Mouse (Mus musculus) urinary bladder, adult 2 months (tissue): ENCODE data around the gene Maff. TPM values are rescaled to one million over a fixed set of nuclear protein-coding genes. Genes with fewer than 3 reads are reported as not detected.

Experiments used
- DNase-seq: peaks from one replicate; pipeline ENCODE4 v3.0.0; 2022; ENCODE audit warnings: low spot score
- polyA plus RNA-seq: library from polyadenylated mRNA; depleted of rRNA; stranded (reverse); fragments of >200 nt; gene quantifications from 2 replicates; pipeline ENCODE4 v1.2.3, GENCODE M21; 2012

Gene Maff
- polyA plus RNA-seq, 1 experiment = 13.0 TPM

- DNase-seq = no peak
Measured at GRCm38 (mm10) chr15:79360371-79360770, 13.9 kb downstream of the Maff start.

- DNase-seq = no peak
Measured at GRCm38 (mm10) chr15:79361023-79361422, 14.6 kb downstream of the Maff start.

- DNase-seq = no peak
Measured at GRCm38 (mm10) chr15:79364120-79364519, 17.7 kb downstream of the Maff start.

- DNase-seq = no peak
Measured at GRCm38 (mm10) chr15:79365068-79365467, 18.6 kb downstream of the Maff start.

GRCm38 (mm10) chr15:79366402-79366801 lies 20.0 kb downstream of the Maff start:
- no peak for DNase-seq

GRCm38 (mm10) chr15:79368313-79368811 lies 21.9 kb downstream of the Maff start:
- DNase-seq = no peak

GRCm38 (mm10) chr15:79368861-79369440 lies 22.5 kb downstream of the Maff start:
- no peak for DNase-seq

GRCm38 (mm10) chr15:79369452-79370280 lies 23.2 kb downstream of the Maff start:
- no peak for DNase-seq

GRCm38 (mm10) chr15:79370281-79370843 lies 23.9 kb downstream of the Maff start:
- no peak for DNase-seq

- DNase-seq = no peak
Measured at GRCm38 (mm10) chr15:79374760-79375159, 28.3 kb downstream of the Maff start.

GRCm38 (mm10) chr15:79377681-79378080 lies 31.3 kb downstream of the Maff start:
- DNase-seq = no peak

GRCm38 (mm10) chr15:79378608-79379007 lies 32.2 kb downstream of the Maff start:
- no peak for DNase-seq

- no peak for DNase-seq
Measured at GRCm38 (mm10) chr15:79379658-79380057, 33.2 kb downstream of the Maff start.

- no peak for DNase-seq
Measured at GRCm38 (mm10) chr15:79380468-79381444, 34.3 kb downstream of the Maff start.

GRCm38 (mm10) chr15:79381644-79382043 lies 35.2 kb downstream of the Maff start:
- no peak for DNase-seq

- no peak for DNase-seq
Measured at GRCm38 (mm10) chr15:79387081-79387480, 40.7 kb downstream of the Maff start.

GRCm38 (mm10) chr15:79387611-79388010 lies 41.2 kb downstream of the Maff start:
- DNase-seq = no peak

GRCm38 (mm10) chr15:79388171-79388570 lies 41.8 kb downstream of the Maff start:
- DNase-seq = no peak

- no peak for DNase-seq
Measured at GRCm38 (mm10) chr15:79390434-79390833, 44.0 kb downstream of the Maff start.

GRCm38 (mm10) chr15:79391447-79392093 lies 45.1 kb downstream of the Maff start:
- no peak for DNase-seq

- no peak for DNase-seq
Measured at GRCm38 (mm10) chr15:79392527-79392926, 46.1 kb downstream of the Maff start.
